Mouse (Mus musculus): Measurements from ENCODE around the gene Dhrs7. TPM values are rescaled to one million over a fixed set of nuclear protein-coding genes. Genes with fewer than 3 reads are reported as not detected.

The Dhrs7 gene
- polyA plus RNA-seq, 1 experiment, result 111 TPM

DNA sequence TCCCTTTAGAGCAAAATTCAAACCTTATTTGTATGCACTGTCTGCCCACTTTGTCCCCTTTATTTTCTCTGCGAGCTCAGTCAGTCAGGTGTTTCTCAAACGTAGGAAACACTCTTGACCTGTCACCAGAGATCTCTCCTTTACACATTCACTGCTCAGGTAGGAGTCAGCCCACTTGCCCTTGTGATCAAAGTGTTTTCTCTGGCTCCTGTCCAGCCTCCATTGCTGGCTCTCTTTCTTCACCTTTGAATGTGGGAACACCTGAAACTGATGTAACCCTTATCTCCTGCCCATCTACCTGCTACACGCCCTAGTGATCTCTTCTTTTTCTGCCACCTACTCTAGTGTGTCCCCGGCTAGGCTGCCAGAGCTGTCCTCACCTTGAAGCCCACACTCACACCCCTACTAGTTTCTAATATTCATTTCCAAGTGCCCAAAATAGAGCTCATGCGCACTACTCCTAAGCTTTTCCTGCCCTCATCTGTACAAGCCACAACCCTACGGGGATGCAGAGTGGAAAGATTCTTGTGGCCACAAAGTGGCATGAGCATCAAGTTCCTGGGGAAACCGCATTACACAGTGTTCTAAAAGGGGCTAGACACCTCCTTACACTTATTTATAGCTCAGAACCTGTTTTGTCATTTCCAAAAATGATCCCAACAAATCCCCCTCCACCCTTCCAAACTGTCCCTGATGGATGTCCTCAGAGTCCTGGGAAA lies 9.5 kb upstream of the Dhrs7 start:
- no peaks in the 10 kb centered on the region for H3K79me2 ChIP-seq (ENCODE audit: control insufficient read depth, insufficient read depth)
- no peaks in the 10 kb centered on the region for H3K27me3 ChIP-seq (ENCODE audit: control insufficient read depth, insufficient read depth, insufficient read length)
- H3K36me3 ChIP-seq (ENCODE audit: control insufficient read depth, insufficient read depth), result no peaks in the 10 kb centered on the region
- H3K4me3 ChIP-seq, result no peak overlapping the region
- peak overlapping the region; percentile 74 for H3K4me2 ChIP-seq (ENCODE audit: low read depth)
- H3ac ChIP-seq (ENCODE audit: control insufficient read depth, insufficient read length), result no peak overlapping the region
- TF ChIP-seq MAX (IDR thresholded peaks at IDR 0.05; ENCODE audit: low read depth) (no peak), USF1 (IDR thresholded peaks at IDR 0.05; ENCODE audit: low read depth) (no peak), SRF (IDR thresholded peaks at IDR 0.05; ENCODE audit: control insufficient read depth, insufficient read length, low read depth) (no peak), E2F4 (IDR thresholded peaks at IDR 0.05; ENCODE audit: insufficient read depth) (no peak), CEBPB (IDR thresholded peaks at IDR 0.05; ENCODE audit: insufficient read depth, poor library complexity, severe bottlenecking) (no peak), MYOD1 (IDR thresholded peaks at IDR 0.05; ENCODE audit: control insufficient read depth in 1 of 3, insufficient read length in 2 of 3, low read depth in 2 of 3) (no peak), POLR2A (IDR thresholded peaks at IDR 0.05; ENCODE audit: insufficient read length, low read depth) (no peak), TCF12 (IDR thresholded peaks at IDR 0.05; ENCODE audit: insufficient read depth, poor library complexity, severe bottlenecking) (no peak), MYOG (IDR thresholded peaks at IDR 0.05; ENCODE audit: control insufficient read depth in 1 of 3, insufficient read depth in 1 of 3, insufficient read length in 2 of 3, low read depth in 2 of 3) (no peak), REST (IDR thresholded peaks at IDR 0.05; ENCODE audit: insufficient read depth, insufficient read length) (no peak), POLR2AphosphoS2 (IDR thresholded peaks at IDR 0.05; ENCODE audit: insufficient read length, low read depth) (no peak), TCF3 (IDR thresholded peaks at IDR 0.05; ENCODE audit: insufficient read length, low read depth) (no peak)

DNA sequence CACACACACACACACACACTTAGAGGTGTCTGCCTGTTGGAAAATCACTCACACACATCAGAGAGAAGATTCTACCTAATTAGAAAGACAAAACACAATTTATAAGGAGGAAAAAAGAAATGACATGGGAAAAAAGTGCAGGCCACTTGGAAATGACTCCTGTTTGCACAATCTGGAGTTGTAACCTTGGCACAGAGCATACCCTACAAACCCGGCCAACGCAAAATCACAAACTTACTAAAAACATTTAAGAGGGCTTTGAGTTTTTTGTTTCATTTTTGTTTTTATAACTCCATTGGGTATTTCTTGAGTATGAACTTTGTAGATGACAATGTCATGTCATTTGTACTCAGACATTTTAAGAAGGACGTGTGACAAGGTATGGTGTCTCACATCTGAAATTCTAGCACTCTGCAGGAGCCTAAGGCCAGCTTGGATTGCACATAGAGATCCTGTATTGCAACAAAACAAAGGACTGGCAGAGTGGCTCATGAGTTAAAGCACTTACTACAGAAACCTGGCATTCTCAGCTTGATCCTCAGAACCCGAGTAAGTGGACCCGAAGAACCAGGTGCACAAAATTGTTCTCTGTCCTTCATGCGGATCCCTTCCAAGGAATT lies 6.9 kb upstream of the Dhrs7 start:
- Histone ChIP-seq H3K27me3 (ENCODE audit: control insufficient read depth, insufficient read depth, insufficient read length) (no peaks in the 10 kb centered on the region), H3K79me2 (ENCODE audit: control insufficient read depth, insufficient read depth) (no peaks in the 10 kb centered on the region), H3K36me3 (ENCODE audit: control insufficient read depth, insufficient read depth) (no peaks in the 10 kb centered on the region), H3K4me3 (no peak overlapping the region), H3K4me2 (ENCODE audit: low read depth) (no peak overlapping the region), H3ac (ENCODE audit: control insufficient read depth, insufficient read length) (no peak overlapping the region)
- TF ChIP-seq REST (IDR thresholded peaks at IDR 0.05; ENCODE audit: insufficient read depth, insufficient read length), result no peak
- TF ChIP-seq MYOD1 (IDR thresholded peaks at IDR 0.05; ENCODE audit: control insufficient read depth in 1 of 3, insufficient read length in 2 of 3, low read depth in 2 of 3), result no peak

DNA sequence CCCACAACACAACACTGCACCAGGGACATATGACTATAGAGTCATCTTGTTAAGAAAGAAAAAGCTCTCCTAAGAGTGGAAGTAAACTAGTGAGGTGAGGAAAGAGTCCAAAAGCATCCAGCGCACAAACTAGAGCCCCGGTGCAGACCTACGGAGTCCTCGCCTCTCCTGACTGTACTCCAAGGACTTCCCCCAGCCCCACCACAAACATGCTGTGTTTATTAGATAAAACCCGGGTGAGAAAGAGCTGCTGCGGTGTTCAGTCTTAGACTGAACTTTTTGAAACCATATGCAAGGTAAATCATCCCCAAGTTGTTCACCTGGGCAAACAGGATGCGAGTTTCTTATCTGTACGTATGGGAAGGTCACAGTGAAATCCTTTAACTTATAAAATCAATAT lies 6.2 kb upstream of the Dhrs7 start:
- Histone ChIP-seq H3K4me2 (ENCODE audit: low read depth) (no peak overlapping the region), H3K79me2 (ENCODE audit: control insufficient read depth, insufficient read depth) (no peaks in the 10 kb centered on the region), H3ac (ENCODE audit: control insufficient read depth, insufficient read length) (no peak overlapping the region), H3K36me3 (ENCODE audit: control insufficient read depth, insufficient read depth) (no peaks in the 10 kb centered on the region), H3K4me3 (no peak overlapping the region), H3K27me3 (ENCODE audit: control insufficient read depth, insufficient read depth, insufficient read length) (no peaks in the 10 kb centered on the region)
- TF ChIP-seq MYOG (IDR thresholded peaks at IDR 0.05; ENCODE audit: control insufficient read depth in 1 of 3, insufficient read depth in 1 of 3, insufficient read length in 2 of 3, low read depth in 2 of 3) (no peak), USF1 (IDR thresholded peaks at IDR 0.05; ENCODE audit: low read depth) (no peak), REST (IDR thresholded peaks at IDR 0.05; ENCODE audit: insufficient read depth, insufficient read length) (no peak), MYOD1 (IDR thresholded peaks at IDR 0.05; ENCODE audit: control insufficient read depth in 1 of 3, insufficient read length in 2 of 3, low read depth in 2 of 3) (no peak), TCF12 (IDR thresholded peaks at IDR 0.05; ENCODE audit: insufficient read depth, poor library complexity, severe bottlenecking) (no peak), SRF (IDR thresholded peaks at IDR 0.05; ENCODE audit: control insufficient read depth, insufficient read length, low read depth) (no peak), MAX (IDR thresholded peaks at IDR 0.05; ENCODE audit: low read depth) (no peak), POLR2A (IDR thresholded peaks at IDR 0.05; ENCODE audit: insufficient read length, low read depth) (no peak), POLR2AphosphoS2 (IDR thresholded peaks at IDR 0.05; ENCODE audit: insufficient read length, low read depth) (no peak), TCF3 (IDR thresholded peaks at IDR 0.05; ENCODE audit: insufficient read length, low read depth) (no peak), E2F4 (IDR thresholded peaks at IDR 0.05; ENCODE audit: insufficient read depth) (no peak), CEBPB (IDR thresholded peaks at IDR 0.05; ENCODE audit: insufficient read depth, poor library complexity, severe bottlenecking) (no peak)

DNA sequence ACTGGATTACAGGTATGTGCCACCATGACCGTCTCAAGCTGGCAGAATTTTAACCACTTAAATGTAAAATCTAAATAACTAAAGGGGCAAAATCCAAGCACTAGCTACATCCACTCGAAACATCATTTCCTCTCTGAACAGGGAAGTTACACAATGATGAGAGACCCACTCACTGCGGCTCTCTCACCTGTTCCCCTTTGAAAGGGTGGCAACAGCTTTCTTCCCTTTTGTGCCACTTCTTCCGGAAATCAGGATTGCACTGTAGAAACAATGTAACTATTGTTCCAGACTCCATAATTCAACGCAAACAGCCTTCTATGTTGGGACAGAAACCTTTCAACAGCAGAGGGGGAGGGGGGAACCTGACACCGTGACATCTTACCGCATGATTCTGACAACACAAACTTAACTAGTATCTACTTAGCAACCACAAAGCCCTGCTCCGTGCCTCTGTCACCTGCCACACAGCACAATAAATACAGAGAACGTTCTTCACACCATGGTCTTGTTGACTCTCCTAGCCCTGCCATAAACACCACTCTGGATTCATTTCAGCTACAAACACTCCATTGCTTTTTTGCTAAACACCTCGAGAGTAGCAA lies 3.3 kb upstream of the Dhrs7 start:
- Histone ChIP-seq H3K4me3 (no peak overlapping the region), H3K27me3 (ENCODE audit: control insufficient read depth, insufficient read depth, insufficient read length) (no peaks in the 10 kb centered on the region), H3K4me2 (ENCODE audit: low read depth) (no peak overlapping the region), H3ac (ENCODE audit: control insufficient read depth, insufficient read length) (no peak overlapping the region), H3K79me2 (ENCODE audit: control insufficient read depth, insufficient read depth) (no peaks in the 10 kb centered on the region), H3K36me3 (ENCODE audit: control insufficient read depth, insufficient read depth) (no peaks in the 10 kb centered on the region)
- TF ChIP-seq POLR2A (IDR thresholded peaks at IDR 0.05; ENCODE audit: insufficient read length, low read depth) (no peak), MYOD1 (IDR thresholded peaks at IDR 0.05; ENCODE audit: control insufficient read depth in 1 of 3, insufficient read length in 2 of 3, low read depth in 2 of 3) (peak in 1 of 3 experiments; percentile 17)

DNA sequence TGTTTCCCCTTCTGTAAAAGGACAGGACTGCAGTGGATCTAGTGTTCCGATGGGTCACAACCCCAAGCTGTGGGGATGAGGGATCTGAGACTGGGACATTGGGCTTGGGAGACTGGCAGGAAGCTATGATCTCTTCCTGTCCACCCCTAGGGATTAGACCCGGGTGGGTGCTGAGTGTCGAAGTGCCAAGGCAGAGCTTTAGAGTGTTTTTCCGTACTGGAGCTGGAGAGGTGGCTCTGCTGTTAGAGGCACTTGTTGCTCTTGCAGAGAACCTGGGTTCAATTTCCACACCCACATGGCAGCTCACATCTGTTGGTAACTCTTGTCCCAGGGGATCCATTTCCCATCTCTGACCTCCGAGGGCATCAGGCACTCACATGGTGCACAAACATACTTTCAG lies 1.3 kb upstream of the Dhrs7 start:
- H3ac ChIP-seq (ENCODE audit: control insufficient read depth, insufficient read length), result no peak overlapping the region
- H3K4me3 ChIP-seq, result peak overlapping the region; percentile 82
- H3K4me2 ChIP-seq (ENCODE audit: low read depth), result peak overlapping the region; percentile 99
- H3K27me3 ChIP-seq (ENCODE audit: control insufficient read depth, insufficient read depth, insufficient read length), result no peaks in the 10 kb centered on the region
- H3K79me2 ChIP-seq (ENCODE audit: control insufficient read depth, insufficient read depth), result peaks cover 5% of the 10 kb centered on the region
- TF ChIP-seq USF1 (IDR thresholded peaks at IDR 0.05; ENCODE audit: low read depth), result no peak
- TF ChIP-seq SRF (IDR thresholded peaks at IDR 0.05; ENCODE audit: control insufficient read depth, insufficient read length, low read depth), result no peak
- TF ChIP-seq TCF12 (IDR thresholded peaks at IDR 0.05; ENCODE audit: insufficient read depth, poor library complexity, severe bottlenecking), result no peak
- no peak for TF ChIP-seq CEBPB (IDR thresholded peaks at IDR 0.05; ENCODE audit: insufficient read depth, poor library complexity, severe bottlenecking)
- no peak for TF ChIP-seq TCF3 (IDR thresholded peaks at IDR 0.05; ENCODE audit: insufficient read length, low read depth)
- no peak for TF ChIP-seq POLR2A (IDR thresholded peaks at IDR 0.05; ENCODE audit: insufficient read length, low read depth)
- TF ChIP-seq REST (IDR thresholded peaks at IDR 0.05; ENCODE audit: insufficient read depth, insufficient read length), result no peak
- TF ChIP-seq MAX (IDR thresholded peaks at IDR 0.05; ENCODE audit: low read depth), result no peak
- H3K36me3 ChIP-seq (ENCODE audit: control insufficient read depth, insufficient read depth), result no peaks in the 10 kb centered on the region

All from myocyte (in vitro differentiated cells).